Mouse (Mus musculus) kidney, postnatal 4 days (tissue): ENCODE measurements around the gene Myh7.
A peak's percentile ranks its signal among the peaks of the same experiment; 100 is the strongest.
"Not testable (repeated sequence)": the region's sequence is repeated elsewhere in the genome, so short reads cannot be mapped to it uniquely, and the experiment has no call there.

Source experiments
- DNase-seq, 2 experiments: peaks; one replicate each; pipeline ENCODE4 v3.0.0; 2021; ENCODE audit warnings: mixed read lengths in 2 of 2

Gene Myh7

DNA sequence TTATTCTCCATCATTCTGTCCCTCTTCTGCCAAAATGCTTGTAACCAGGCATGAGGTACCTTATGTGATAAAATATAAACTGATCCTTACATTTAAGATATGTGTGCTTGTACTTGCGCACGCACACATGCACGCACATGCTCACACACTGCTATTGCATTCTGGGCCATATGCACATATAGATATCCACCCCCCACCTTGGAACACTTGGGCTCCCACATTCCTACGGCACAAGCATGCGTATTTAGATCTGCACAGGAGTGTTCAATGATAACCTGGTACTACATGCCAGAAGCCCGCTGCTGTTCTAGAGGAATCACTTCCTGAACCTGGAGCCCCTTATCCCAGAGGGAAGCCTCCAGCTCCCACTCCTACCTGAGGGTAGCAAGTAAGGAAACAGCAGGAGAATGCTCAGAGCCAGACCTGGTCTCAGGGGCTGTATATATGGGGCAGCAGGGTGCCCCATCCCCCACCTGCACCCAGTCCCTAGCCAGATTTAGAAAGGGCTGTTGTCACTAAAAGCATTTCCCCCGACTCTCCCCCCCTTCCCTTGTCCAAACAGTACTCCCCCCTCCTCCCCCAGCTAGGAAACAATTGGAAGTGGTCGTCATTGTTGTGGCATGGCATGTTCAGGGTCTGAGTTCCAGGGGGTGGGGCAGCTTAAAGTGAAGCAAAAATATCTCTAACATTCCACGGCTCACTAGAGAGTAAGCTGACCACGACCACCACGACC lies at the start of gene Myh7:
TSS of gene Myh7 (minus strand) at position 491 of the 733 bp plus-strand sequence.
- no peak for DNase-seq

DNA sequence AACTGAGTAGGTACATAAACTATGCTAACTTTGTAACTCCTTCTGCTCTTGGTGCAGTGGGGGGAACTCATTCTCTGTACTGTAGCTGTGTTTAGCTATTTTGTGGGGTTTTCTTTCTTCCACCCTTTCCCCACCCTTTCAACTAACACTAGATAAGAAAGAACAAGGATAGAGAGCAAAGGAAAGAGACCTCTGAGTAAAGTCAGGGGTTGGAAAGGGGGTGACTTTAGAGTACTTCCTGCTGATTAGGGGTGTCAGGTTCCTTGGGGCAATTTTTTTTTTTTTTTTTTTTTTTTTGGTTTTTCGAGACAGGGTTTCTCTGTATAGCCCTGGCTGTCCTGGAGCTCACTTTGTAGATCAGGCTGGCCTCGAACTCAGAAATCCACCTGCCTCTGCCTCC lies 49.3 kb upstream of the Myh7 start:
- DNase-seq = not testable (repeated sequence)

DNA sequence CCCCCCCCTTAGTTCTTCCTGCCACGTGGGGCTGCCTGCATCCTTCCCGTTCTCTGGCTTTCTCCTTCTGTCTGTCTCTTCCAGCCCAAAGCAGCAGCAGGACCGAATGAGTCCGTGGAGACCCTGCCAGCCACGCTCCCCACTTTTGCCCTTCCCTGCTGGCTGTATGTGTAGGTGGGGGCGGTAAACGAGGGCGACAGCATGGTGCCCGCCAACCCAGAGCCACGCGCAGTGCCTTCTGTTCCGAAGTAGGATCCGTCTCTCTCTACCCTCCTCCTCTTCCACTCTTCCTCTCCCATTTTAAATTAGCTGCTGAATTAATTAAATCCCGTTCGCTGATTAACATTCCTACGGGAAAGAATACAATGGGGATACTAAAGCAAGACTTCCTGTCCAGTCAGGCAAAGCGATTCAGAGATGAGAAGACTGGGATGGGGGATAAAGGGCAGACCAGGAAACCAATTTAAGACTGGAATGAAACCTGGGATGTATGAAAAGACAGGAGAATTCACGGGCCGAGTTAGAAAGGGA lies 38.3 kb upstream of the Myh7 start:
- no peak for DNase-seq

DNA sequence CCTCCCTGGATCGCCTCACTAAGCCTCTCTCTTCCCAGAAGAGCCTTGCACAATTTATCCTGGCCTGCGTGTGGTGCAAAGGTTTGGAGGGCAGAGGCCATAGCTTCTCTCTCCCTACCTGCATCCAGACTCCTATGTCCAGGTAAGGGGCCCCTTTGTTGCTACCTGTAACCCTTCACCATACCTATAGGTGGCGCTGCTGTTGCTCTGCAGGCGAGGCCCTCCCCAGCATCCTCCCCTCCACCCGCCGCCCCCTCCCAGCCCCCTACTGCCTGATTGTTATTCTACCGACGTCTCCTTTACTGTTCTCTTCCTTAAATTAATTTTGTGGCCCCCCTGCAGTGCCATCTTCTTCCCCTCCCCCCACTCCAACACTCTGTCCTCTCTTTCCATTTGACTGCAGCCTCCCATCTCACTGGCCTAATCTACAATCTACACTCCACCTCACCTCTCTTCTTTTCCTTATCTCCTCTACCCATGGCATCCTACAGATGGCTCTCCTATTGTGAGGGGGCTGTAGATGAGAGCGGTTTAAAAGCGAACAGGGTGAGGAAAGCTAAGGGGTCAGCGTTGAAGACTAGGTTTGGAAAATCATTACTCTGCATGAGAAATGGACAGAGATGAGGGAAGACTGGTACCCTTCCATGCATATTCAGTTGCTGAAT lies 34.7 kb upstream of the Myh7 start:
- DNase-seq = peak; percentile 33 to 44

DNA sequence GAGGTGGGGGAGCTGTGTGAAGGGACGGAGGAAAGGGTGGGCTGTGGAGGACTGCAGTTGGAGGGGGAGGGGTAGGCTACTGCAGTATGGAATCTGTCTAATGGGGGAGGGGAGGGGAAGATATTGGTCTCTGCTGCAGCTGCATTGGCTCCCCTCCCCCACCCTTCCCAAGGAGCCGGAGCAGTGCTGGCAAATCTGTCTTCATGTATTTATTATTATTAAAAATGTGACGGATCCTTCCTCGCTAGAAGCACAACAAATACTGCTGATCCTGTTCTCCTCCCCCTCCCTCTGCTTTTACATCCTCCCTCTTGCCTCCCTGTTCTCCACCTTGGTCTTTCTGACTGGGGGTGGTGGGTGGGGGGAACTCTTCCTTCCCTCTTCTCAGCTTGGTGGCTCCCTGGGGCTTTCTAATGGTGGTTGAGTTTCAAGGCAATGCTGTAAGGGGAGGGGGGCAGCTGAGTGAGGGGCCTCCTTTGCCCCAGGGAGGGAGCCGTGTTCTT lies 34.0 kb upstream of the Myh7 start:
- DNase-seq = peak; percentile 10 to 14

DNA sequence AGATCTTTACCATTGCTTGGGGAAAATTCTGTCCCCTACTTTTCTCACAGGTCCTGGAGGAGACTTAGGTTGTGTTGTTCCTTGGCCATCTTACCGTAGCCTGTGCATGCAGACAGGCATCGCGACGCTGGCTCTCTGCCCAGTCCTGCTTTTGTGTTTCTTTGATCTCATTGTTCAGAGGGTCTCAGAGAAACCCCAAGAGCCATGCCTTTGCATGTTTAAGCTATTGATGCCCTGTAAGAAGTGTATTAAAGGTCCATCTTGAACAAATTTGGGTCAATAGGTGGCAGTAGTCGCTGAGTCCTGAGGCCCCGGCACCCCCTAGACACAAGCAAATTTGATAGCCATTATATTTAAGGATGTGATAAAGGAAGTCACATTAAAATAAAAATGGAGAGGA lies 33.2 kb upstream of the Myh7 start:
- DNase-seq = peak; percentile 12 to 15

DNA sequence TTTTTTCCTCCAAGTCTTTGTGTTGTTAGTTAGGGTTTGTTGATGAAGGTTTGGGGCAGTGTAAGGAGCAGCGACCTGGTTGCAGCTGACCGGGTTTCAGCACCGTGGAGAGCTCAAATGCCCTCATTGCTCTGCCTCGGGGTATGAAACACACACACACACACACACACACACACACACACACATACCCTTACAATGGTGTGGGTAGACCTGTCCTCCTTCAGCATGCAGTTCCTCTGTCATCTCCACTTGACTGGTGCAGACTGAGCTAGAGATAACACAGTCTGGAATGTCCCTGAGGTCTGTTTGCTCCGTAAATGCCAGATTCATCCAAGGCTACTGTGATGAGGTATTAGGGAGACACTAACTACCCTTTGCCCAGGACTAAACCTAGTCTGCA lies 32.8 kb upstream of the Myh7 start:
- peak; percentile 74 to 79 for DNase-seq

DNA sequence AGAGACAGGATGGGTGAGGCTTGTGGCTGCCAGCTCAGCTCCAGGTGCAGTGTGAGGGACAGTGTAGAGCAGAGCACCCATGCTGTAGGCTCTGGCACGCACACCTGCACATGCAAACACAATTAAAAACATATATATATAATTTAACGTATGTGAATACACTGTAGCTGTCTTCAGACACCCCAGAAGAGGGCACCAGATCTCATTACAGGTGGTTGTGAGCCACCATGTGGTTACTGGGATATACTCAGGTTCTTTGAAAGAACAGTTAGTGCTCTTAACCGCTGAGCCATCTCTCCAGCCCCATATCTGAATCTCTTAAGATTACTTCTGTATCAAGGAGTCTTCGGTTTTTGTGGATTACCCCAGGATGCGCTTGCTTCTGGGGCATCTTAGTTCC lies 31.1 kb upstream of the Myh7 start:
- DNase-seq = no peak

DNA sequence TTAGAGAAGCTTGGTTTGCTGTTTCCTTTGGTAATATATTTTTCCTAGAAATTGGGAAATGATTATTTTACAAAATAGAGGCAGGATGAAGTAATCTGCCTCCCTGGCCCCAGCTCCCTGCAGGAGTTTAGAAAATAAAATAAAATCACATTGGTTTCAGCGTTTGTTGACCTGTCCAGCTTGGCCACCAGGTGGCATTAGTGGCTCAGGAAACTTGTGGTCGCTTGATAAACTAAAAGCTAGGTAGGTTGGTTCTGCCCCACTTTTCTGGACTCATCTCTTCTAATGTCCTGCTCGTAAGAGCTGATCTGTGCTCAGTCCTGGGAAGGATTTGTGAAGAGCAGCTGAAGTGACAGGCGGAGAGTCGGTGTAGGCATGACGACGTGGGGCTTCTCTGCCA lies 29.8 kb upstream of the Myh7 start:
- DNase-seq = peak; percentile 79 to 81

DNA sequence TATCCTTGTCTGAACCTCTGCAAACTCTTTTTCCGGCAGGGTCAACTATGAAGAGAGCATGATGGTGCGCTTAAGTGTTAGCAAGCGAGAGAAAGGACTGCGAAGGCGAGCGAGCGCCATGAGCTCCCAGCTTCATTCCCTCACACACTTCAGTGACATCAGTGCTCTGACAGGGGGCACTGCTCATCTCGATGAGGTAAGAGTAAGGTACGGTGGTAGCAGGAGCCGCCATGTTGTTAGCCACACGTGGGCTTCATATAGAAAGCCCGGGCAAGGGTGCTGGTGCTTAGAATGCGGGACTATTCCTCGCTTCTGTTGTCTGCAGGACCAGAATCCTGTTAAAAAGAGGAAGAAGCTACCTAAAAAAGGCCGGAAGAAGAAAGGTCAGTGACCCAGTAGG lies 28.6 kb upstream of the Myh7 start:
- no peak for DNase-seq

DNA sequence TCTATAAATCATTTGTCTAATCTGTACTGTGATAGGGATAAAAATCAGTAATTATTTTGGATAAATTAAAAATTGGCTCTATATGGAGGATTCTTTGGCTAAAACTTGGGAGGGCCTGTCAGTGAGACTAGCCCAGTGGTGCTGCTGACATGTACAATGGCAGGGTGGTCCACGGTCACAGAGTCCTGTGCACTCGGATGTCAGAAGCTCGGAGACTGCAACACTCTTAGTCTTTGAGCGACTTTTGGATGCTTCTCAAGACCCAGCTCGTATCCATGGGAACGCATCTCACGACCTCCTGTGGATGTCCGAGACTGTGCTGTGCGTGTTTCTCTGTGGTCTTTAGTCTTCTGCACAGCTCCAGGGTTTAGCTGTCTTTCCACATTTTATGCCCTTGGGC lies 26.0 kb upstream of the Myh7 start:
- no peak for DNase-seq

DNA sequence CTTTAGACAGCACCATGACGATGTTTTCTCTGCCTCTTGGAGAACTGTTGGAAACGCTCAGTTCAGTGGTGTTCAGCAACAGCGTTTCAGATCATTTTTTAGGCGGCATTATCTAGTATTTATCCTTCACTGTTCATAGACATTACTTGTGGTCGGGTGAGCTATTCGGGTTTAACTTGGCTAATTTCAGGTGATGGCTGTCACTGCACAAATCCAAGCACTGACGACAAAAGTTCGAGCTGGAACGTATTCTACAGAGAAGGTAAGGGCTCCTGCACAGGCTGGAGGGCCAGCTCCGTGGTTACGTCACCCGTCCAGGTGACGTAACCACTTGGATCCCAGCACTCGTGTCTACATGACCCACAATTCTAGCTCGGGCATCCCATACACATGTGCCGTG lies 22.4 kb upstream of the Myh7 start:
- DNase-seq = no peak

DNA sequence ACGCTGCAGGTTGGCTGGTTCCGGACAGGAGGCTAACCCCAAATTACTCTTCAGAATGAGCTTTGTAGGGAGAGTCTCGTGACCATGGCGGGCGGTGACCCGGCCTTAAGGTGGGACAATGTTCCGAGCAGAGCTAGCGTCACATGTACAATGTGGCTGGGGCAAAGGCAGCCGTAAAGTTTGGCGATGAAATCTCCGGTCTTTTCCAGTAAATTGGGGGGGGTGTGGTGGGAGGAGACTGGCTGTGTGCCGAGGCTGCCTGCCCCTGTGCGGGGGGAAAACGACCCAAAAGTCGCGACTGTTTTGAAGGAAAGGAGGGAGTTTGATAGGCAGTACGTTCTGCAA lies 21.3 kb upstream of the Myh7 start:
- peak in 1 of 2 experiments; percentile 24 for DNase-seq

DNA sequence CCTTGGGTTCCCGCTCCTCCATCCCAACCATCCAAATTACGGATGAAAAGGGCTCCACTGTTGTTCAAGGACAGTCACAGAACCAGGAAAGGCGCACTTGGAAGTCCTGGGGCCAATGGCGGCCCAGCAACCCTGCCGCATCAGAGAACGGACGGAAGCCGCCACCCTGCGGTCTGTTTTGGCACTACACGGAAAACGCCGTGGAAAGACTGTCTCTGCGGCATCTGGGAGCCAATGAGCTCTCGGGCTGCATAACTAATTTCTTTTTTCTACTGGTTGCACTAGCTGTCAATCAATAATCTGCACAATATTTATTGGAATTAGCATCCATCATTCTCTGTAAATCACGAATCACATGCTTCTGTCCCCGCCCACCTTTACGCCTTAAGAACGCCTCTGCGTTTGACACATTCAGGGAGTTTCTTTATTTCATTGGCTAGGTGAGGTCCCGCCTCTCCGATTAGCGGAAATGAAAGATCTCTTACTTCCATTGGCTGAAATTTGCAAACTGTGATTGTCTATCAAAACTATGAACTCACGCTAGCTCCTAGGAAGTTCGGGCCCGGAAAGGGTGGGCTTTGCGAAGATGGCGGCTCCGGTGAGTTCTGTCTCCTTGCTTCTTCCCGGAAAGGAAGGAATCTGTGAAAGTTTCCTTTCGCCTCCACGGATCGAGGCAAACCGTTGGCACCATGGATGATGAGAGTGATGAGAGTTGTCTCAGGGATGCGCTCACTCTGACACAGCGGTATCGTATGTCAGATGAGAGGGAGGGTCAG lies 20.8 kb upstream of the Myh7 start, which contains the start of gene Ngdn:
TSS of gene Ngdn (plus strand) at position 464 of the 776 bp plus-strand sequence.
- peak; percentile 99 for DNase-seq

DNA sequence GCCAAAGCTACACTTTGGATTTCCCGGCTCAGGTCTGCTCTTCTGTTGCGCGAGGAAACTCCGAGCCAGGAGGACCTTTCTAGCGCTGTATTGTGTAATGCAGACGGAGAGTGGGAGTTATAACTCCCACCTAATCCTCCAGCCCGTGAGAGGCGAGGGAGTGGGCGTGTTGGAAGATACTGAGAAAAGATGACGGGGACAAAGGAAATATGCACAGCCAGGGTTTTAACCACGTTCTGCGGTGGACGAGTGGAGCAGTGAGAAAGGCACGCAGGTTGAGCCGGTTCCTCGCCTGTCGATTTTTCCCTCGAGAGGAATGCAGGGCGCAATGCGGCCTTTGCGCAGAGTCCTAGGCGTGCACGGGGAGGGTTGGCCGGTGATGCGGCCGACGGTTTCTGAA lies 20.2 kb upstream of the Myh7 start:
- DNase-seq = no peak

DNA sequence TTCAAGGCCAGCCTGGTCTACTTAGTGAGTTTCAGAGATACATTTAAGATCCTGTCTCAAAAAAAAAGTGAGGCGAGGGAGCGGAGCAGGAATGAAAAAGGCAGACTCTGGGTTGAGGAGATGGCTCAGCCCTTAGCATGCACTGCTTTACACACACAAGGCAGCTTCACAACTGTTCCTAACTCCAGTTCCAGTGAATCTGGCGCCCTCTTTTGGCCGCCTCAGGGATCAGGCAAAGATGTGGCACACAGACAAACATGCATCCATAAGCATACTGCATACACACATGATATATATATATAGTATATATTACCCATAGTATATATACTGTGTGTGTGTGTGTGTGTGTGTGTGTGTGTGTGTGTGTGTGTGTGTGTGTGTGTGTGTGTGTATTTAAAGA lies 16.7 kb upstream of the Myh7 start:
- DNase-seq = peak; percentile 37 to 52

DNA sequence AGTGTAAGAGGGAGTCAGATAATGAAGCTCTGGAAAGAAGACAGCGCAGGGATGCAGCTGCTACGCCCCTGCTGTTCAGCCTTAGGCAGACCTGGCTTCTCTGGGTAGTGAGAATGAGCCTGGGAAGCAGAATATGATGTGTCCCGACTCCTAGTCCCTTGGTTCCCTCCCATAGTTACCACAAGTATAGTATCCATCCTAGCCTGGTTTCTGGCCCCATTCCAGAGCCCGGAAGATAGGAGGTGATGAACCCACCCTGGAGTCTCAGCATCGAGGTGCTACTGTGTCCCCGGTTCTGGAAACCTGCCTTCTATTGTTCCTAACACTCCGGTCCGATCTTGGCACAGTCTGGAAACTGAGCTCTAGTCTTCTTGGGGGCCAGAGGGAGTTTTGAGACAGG lies 14.0 kb upstream of the Myh7 start:
- DNase-seq = no peak

DNA sequence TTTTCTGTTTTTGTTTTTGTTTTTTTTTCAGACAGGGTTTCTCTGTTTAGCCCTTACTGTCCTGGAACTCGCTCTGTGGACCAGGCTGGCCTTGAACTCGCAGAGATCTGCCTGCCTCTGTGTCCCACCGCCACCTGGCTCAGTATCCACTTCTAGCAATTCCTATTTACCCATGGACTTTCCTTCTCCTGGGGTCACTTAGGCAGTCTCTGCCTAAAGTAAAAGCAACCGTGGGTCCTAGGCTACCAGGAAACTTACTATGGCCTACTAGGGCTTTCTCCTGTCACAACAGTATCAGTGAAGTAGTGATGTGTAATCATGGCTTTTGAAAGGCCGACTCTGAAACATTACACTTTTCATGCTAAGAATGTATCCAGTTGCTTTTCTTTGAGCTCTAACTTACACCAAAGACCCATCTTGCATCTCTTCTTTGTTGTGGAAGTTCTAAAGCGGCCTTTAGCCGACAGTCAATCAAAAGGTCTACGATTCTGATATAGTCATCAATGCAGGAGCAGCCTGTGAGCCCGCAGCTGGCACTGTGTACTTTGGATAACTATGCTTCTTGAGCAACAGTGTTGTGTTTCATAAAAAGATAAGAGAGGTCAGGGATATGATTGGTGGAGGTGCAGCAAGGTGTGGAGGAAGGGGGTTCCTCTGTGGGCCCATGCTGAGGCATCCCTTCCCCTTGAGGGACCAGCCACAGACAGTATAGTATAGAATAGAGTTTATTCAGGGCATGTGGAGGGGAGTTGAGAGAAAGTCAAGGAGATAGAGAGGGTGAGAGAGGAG lies 12.9 kb upstream of the Myh7 start:
- no peak for DNase-seq

DNA sequence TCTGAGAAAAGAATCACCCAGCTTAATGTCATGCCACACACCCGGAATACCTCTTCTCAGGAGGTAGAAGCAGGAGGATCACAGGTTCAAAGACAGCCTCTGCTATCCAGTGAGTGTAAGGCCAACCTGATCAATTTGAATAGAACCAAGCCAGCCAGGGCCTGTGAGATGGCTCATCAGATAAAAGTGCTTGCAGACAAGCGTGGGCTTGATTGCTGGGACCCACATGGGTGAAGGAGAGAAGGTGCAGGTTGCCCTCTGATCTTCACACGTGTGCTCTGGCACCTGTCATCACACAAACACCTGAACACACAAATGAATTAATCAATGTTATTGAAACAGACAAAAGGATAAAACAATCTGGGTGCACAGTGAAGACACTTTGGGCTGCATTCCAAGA lies 12.1 kb upstream of the Myh7 start:
- DNase-seq = no peak

DNA sequence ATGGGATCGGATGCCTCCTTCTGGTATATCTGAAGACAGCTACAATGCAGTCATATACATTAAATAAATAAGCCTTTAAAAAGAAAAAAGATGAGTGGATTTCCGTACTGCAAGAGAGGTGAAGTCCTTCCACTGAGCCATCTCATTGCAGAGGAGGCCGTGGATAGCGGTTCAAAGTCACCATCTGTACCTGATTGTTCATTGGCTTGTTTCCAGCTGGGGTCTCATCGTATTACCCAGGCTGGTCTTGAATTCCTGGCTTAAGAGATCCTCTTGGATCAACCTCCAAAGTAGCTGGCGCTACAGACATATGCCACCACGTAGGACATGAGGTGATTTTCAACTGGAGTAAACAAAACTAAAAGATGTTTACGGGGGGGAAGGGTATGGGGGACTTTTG lies 11.5 kb upstream of the Myh7 start:
- no peak for DNase-seq

DNA sequence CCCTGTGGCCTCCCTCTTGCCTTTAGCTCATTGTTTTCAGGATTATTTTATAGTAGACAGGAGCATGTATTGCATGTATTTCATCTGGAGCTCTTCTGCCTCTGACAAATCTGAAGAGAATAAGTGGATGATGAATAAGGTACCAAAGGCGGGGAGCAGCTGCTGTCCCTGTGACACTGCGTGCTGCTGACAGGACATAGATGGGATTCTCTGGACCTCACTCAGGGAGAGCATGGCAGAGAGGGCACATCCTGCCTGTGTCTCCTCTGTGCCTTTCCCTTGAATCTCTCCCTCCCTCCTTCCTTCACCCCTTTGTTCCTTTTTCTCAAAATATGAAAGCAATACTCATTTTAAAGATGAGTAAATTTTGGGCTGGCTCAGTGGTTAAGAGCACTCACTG lies 11.1 kb upstream of the Myh7 start:
- DNase-seq = no peak
